Mouse (Mus musculus): ENCODE data around the gene Dnase1. TPM values are rescaled to one million over a fixed set of nuclear protein-coding genes. Genes with fewer than 3 reads are reported as not detected.

Gene Dnase1
- total and polyA plus RNA-seq, 3 experiments, result 0.64 to 5.9 TPM; not detected in 1

DNA sequence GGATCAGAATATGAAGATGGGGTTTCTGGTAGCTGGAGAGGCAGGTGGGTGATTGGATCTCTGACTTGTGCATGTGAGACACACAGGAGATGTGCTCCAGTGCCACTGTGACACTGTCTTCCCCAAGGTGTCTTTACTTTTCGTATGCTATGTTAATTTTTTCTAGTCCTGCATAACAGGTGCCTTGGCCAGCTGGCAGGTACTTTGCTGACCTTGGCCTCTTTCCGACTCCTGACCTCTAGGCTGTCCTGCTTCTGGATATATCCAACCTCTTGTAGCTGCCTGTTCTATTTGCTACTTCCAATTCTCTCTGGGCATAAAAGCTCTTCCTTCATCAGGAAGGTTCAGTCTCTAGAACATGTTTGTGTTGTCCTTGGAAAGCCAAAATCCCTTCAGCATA is 1.2 kb upstream of the Dnase1 start:
- in situ Hi-C loops (cut with MboI; ENCODE audit: low pct_ligation_motif_present, low pct_unique_long_range_greater_than_20kb, low sequenced_read_pairs), result no loop called here
- Histone ChIP-seq H3K79me2 (replicated peaks; ENCODE audit: control insufficient read depth, extremely low read depth, insufficient read depth, poor library complexity, severe bottlenecking) (no peaks in the 10 kb centered on the region), H3K4me2 (ENCODE audit: insufficient read depth, low read depth, poor library complexity, severe bottlenecking) (no peak overlapping the region), H3K4me3 (replicated peaks in 1 of 3; ENCODE audit: low read depth in 2 of 3, low read length in 2 of 3, poor library complexity in 1 of 3) (no peak overlapping the region), H3K27ac (ENCODE audit: insufficient read depth, low read depth) (no peak overlapping the region), H3K27me3 (replicated peaks) (no peaks in the 10 kb centered on the region), H3K4me1 (ENCODE audit: control insufficient read depth in 1 of 2, insufficient read depth in 2 of 2) (peaks cover 5 to 27% of the 10 kb centered on the region in 2 experiments; a peak in 3 of 4 replicates), H3K9ac (ENCODE audit: insufficient read depth, low read depth) (no peak overlapping the region), H3K9me3 (replicated peaks; ENCODE audit: low read length) (no peaks in the 10 kb centered on the region), H3K36me3 (replicated peaks in 1 of 2; ENCODE audit: control insufficient read depth in 1 of 2, insufficient read depth in 1 of 2, low read length in 1 of 2) (peaks cover 38 to 74% of the 10 kb centered on the region in 2 experiments)
- TF ChIP-seq EP300 (IDR thresholded peaks at IDR 0.05; ENCODE audit: low read length) (no peak), NRF1 (IDR thresholded peaks at IDR 0.05; ENCODE audit: low read depth, low read length) (no peak), ZMIZ1 (IDR thresholded peaks at IDR 0.05; ENCODE audit: low read depth, low read length) (no peak), CHD1 (IDR thresholded peaks at IDR 0.05; ENCODE audit: low read depth, low read length) (no peak), USF1 (IDR thresholded peaks at IDR 0.05; ENCODE audit: low read depth, low read length) (no peak), NELFE (IDR thresholded peaks at IDR 0.05; ENCODE audit: low read depth, low read length) (no peak), ZC3H11A (IDR thresholded peaks at IDR 0.05; ENCODE audit: low read depth, low read length) (no peak), JUN (IDR thresholded peaks at IDR 0.05; ENCODE audit: insufficient read depth, low read depth, low read length) (no peak), HCFC1 (IDR thresholded peaks at IDR 0.05; ENCODE audit: low read depth, low read length) (no peak), POLR2AphosphoS2 (IDR thresholded peaks at IDR 0.05; ENCODE audit: low read depth, low read length) (no peak; the same call in 1 of the 2 replicates), ETS1 (conservative IDR thresholded peaks at IDR 0.05; ENCODE audit: low read depth, low read length) (no peak), ZNF384 (IDR thresholded peaks at IDR 0.05; ENCODE audit: low read depth, low read length) (no peak), CHD2 (IDR thresholded peaks at IDR 0.05; ENCODE audit: low read length) (no peak)
- dilution Hi-C loops (cut with MboI; ENCODE audit: extremely low pct_ligation_motif_present, extremely low pct_unique_long_range_greater_than_20kb, low sequenced_read_pairs), result no loop called here
- no peak for DNase-seq (ENCODE audit: extremely low read depth)

DNA sequence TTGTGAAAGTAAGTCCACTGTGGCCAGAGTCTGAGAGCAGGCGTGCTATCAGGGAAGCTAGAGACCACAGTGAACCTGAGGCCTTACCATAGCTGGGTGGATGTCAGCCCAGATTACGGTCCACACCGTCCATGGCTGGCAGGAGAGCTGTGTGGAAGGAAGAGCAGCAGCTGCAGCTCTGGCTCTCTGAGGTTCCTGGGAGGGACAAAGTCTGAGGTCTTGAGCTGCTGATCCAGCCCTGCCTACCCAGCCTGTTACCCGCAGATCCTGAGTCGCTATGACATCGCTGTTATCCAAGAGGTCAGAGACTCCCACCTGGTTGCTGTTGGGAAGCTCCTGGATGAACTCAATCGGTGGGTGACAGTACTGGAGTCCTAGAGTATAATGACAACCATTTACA is 948 bp downstream of the Dnase1 start:
- in situ Hi-C loops (cut with MboI; ENCODE audit: low pct_ligation_motif_present, low pct_unique_long_range_greater_than_20kb, low sequenced_read_pairs), result no loop called here

More for the DNA sequence above, 948 bp downstream of the Dnase1 start:
- peaks cover 3 to 23% of the 10 kb centered on the region in 2 experiments; a peak in 3 of 4 replicates for H3K4me1 ChIP-seq (ENCODE audit: control insufficient read depth in 1 of 2, insufficient read depth in 2 of 2)
- H3K4me2 ChIP-seq (ENCODE audit: insufficient read depth, low read depth, poor library complexity, severe bottlenecking), result no peak overlapping the region
- H3K27me3 ChIP-seq (replicated peaks), result no peaks in the 10 kb centered on the region
- H3K9me3 ChIP-seq (replicated peaks; ENCODE audit: low read length), result no peaks in the 10 kb centered on the region
- H3K79me2 ChIP-seq (replicated peaks; ENCODE audit: control insufficient read depth, extremely low read depth, insufficient read depth, poor library complexity, severe bottlenecking), result no peaks in the 10 kb centered on the region
- H3K36me3 ChIP-seq (replicated peaks in 1 of 2; ENCODE audit: control insufficient read depth in 1 of 2, insufficient read depth in 1 of 2, low read length in 1 of 2), result peaks cover 45 to 89% of the 10 kb centered on the region in 2 experiments
- DNase-seq (ENCODE audit: extremely low read depth), result no peak
- TF ChIP-seq ZKSCAN1 (IDR thresholded peaks at IDR 0.05; ENCODE audit: borderline replicate concordance, low read depth, low read length), result no peak
- TF ChIP-seq ETS1 (conservative IDR thresholded peaks at IDR 0.05; ENCODE audit: low read depth, low read length), result no peak
- TF ChIP-seq RAD21 (IDR thresholded peaks at IDR 0.05; ENCODE audit: low read depth, low read length), result no peak
- no peak for TF ChIP-seq TBP (conservative IDR thresholded peaks at IDR 0.05; ENCODE audit: low read depth, low read length)
- no peak for TF ChIP-seq NELFE (IDR thresholded peaks at IDR 0.05; ENCODE audit: low read depth, low read length)
- TF ChIP-seq ZC3H11A (IDR thresholded peaks at IDR 0.05; ENCODE audit: low read depth, low read length), result no peak
- TF ChIP-seq IRF4 (IDR thresholded peaks at IDR 0.05; ENCODE audit: low read depth, low read length), result no peak
- no peak for TF ChIP-seq JUN (IDR thresholded peaks at IDR 0.05; ENCODE audit: insufficient read depth, low read depth, low read length)
- dilution Hi-C loops (cut with MboI; ENCODE audit: extremely low pct_ligation_motif_present, extremely low pct_unique_long_range_greater_than_20kb, low sequenced_read_pairs), result no loop called here
- no peak overlapping the region for H3K4me3 ChIP-seq (replicated peaks in 1 of 3; ENCODE audit: low read depth in 2 of 3, low read length in 2 of 3, poor library complexity in 1 of 3)
- H3K27ac ChIP-seq (ENCODE audit: insufficient read depth, low read depth), result no peak overlapping the region
- H3K9ac ChIP-seq (ENCODE audit: insufficient read depth, low read depth), result no peak overlapping the region
